Mouse (Mus musculus): ENCODE data around the gene Lrrc49. TPM values are rescaled to one million over a fixed set of nuclear protein-coding genes. Genes with fewer than 3 reads are reported as not detected.

Lrrc49 gene
- total RNA-seq (2021) = 1 to 10 TPM; 4.1 to 4.3 TPM

DNA sequence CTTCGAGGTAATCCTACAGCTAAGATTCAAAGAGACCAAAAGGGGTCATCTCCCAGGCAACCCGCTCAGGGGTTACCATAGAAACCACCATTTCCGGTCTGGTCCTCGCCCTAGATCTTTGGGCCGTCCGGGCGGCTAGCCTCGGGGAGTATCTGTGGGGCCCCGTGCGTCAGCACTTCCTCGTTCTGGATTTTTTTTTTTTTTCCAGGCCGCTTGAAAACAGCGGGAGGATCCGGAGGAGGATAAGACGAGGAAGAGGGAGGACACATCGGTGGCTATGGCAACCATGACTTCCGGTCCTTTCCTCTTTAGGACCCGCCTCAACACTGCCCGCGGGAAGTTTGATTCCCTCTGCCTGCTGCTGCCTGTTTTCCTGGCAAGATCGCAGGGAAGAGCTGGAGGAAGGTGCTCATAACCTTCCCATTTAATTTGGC lies at the start of gene Lrrc49:
TSS of gene Lrrc49 (minus strand) at position 268 of the 434 bp plus-strand sequence.
- intact Hi-C loops (cut with DNase I) = loop anchor here (5.0 kb wide), 1 partner anchor 441 kb away; no protein-coding TSS in a partner anchor
- peak; percentile 83 for DNase-seq (ENCODE audit: low spot score)

DNA sequence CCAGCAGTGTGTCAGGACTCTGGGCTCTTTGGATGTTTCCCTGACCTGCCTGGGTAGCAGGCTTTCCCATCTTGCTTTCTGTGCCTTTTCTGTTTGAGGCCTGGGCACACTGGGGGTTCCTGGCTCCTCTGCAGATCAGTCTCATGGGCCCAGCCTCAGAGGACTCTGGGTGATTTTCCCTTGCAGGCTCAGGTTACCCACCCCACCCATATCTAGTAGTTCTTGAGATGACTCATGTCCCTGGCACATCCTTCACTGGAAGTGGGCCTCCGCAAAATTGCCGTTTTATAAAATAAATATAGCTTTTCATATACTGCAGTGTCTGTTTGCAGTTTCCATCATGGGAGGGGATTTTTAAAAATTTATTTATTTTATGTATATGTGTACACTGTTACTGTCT lies 46.4 kb upstream of the Lrrc49 start:
- intact Hi-C loops (cut with DNase I) = no loop called here
- no peak for DNase-seq (ENCODE audit: low spot score)

DNA sequence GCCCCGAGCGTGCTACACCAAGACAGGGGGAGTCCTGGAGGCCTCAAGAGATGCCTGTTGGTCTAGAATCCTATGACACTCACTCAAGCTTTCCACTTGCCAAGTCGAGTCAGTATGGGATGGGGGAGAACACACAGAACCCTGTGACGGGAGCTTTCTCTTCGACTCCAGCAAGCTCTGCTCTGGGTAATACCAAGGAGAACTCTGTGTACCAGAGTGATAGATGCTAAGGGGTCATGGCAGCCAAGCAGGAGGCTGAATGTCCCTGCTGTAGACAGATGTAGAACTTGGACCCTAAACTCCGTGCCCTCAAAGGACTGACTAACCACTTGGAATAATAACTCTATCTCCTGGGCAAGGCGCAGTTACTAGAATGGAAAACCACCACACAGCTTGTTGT lies 37.0 kb upstream of the Lrrc49 start:
- intact Hi-C loops (cut with DNase I) = no loop called here
- no peak for DNase-seq (ENCODE audit: low spot score)

DNA sequence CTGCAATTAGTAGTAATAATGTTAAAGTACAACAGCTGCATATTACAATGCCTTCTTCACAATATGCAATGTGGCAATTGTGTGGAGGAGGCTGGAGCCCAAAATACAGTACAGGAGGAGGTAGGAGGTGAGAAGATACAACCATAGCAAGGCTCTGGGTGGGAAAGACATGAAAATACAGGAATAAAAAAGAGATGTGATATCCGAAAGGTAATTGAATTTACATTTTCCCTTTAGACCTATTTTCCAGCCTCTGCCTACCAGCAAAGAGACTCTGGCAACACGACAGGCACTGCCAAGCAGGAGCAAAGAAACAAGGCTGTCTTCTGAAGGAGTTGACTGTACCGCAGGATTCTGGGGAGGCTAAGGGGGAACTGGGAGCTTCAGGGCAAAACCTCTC lies 31.7 kb upstream of the Lrrc49 start:
- DNase-seq (ENCODE audit: low spot score) = no peak
- intact Hi-C loops (cut with DNase I) = loop anchor here (5.0 kb wide), 1 partner anchor 138 kb away; no protein-coding TSS in a partner anchor

DNA sequence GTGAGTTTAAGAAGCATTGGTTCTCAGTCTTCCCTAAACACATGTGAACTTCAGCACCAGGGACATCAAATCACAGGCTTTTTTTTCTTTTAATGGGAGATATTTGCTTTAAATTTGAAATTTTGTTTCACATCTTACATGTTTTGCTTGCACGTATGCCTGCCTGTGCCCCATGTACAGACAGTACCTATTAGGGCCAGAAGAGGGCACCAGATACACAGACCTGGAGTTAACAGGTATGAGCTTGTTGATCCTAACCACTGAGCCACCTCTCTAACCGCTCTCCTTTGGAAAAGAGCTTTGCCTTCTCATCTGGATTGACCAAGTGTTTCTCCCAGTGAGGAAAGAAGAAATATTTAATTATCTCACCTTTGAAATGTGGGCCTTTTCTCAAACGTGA lies 30.3 kb upstream of the Lrrc49 start:
- intact Hi-C loops (cut with DNase I) = loop anchor here (1.0 to 5.0 kb wide), 2 partner anchors 26 to 139 kb away; no protein-coding TSS in a partner anchor
- no peak for DNase-seq (ENCODE audit: low spot score)

DNA sequence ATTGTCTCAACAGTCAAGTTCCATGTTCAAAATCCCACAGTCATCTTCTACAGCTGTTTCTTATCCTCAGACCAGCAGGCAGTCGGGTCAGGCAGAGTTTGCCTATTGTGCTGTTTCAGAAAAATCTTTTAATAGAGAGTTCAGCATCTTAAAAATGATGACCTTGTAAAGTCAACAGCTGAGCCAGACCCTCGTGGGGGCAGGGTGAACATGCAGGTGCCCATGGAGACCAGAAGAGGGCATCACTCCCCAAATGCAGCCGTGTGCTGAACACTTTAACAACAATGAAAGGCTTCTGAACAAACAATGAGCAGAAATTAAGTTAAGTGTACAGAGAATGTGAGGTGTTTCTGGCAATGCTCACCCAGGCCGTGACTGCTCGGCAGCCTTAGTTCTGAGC lies 27.9 kb upstream of the Lrrc49 start:
- DNase-seq (ENCODE audit: low spot score) = no peak
- intact Hi-C loops (cut with DNase I) = loop anchor here (5.0 kb wide), 1 partner anchor 141 kb away; no protein-coding TSS in a partner anchor

DNA sequence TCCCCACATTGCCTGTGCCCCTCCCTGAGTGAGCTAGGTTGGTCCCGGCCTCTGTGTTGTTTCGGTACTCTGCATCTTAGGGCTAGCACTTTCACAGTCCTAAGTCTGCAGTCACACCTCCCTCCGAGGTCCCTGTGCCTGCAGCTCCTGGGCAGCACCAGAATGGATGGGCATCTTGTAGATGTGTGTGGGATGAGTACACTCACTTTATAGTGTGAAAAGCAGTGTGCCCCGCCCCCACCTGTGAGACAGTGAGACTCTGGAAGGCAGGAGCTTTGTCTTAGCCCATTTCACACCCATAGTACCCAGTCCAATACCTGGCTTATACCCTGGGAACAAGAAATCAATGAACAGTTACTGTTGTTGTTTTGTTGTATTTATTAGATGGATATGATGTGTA lies 27.3 kb upstream of the Lrrc49 start:
- no peak for DNase-seq (ENCODE audit: low spot score)
- intact Hi-C loops (cut with DNase I) = loop anchor here (5.0 kb wide), 1 partner anchor 142 kb away; no protein-coding TSS in a partner anchor

DNA sequence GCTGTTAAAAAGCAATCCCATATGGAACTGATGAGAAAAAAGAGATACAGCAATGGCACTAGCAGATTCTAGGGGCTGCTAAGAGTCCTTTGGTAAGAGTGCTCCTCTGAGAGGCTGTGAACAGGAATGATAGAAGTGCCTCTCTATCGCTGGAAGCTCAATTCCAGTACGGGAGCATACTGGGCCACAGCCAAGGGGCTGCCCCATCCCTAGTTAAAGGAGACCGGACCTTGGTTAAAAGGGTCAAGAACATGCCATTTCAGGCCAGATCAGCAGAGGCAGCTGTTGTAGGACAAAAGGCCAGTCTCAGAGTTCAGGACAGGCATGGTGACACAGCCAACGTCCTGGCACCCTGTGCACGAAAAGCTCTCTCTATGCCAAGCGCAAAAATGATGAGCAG lies 26.2 kb upstream of the Lrrc49 start:
- intact Hi-C loops (cut with DNase I) = no loop called here
- no peak for DNase-seq (ENCODE audit: low spot score)

DNA sequence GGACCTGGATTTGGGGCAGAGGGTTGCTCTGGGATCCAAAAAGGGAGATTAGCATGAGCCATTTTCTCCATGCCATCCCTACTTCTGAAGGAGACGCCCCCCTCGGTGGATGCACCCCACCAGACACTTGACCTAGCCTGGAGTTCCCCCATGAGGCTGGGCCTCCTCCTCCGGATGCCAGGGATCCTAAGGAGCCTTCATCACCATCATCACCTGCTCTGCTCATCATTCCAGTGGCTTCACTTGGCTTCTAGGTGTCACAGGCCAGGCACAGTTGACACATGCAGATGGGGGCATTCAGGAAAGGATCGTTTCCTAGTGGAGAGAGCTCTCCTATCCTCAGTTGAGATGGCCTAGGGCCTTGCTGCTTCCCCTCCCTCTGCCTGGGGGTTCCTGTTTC lies 25.7 kb upstream of the Lrrc49 start:
- DNase-seq (ENCODE audit: low spot score) = no peak
- intact Hi-C loops (cut with DNase I) = no loop called here

DNA sequence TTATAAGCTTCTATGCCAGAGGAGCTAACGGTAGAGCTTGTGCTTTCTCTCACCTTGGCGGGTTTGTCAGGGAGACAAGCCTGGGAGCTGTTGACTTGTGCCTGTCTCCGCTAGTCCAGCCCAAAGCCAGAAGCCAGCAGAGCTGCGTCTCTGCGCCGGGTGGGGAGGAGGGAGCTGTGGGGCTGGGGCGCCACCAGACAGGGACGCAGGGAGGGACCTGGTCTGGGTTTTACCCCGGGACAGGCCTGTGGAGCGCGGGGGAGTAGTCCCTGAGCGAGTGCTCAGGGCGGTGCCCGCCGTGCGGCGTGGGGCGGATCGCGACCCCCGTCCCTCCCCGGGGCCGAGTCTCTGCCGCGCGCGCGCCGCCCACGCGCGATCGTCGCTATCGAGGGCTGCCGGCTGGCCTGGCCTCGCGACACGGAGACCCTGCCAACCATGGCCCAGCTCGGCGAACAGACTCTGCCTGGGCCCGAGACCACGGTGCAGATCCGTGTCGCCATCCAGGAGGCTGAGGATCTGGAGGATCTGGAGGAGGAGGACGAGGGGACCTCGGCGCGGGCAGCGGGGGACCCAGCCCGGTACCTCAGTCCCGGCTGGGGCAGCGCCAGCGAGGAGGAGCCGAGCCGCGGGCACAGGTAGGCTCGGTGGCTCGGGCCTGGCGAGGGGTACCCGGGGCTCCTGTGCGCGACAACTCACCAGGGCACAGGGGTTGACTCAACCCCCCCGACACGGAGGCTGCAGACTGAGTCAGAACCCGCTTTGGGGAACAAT lies 25.0 kb upstream of the Lrrc49 start, which contains the start of gene Larp6:
TSS of gene Larp6 (plus strand) at position 219 of the 771 bp plus-strand sequence.
- intact Hi-C loops (cut with DNase I) = no loop called here
- DNase-seq (ENCODE audit: low spot score) = peak; percentile 43

DNA sequence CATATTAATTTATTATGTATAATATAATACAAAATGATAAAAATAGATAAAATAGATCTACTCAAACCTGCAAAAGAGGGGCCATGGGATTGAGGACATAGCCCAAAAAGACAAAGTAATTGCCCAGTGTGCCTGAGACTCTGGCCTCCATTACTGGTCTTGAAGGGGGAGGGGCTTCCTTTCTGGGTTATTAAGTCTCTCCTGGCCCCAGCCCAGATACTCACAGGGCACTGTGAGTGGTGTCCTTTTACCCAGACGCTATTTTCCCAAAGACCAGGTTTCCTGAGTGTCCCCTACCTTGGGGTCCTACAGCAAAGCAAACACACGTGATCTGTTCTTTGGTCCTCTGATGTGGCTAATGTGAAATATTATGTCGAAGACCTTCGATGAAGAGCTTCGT lies 24.1 kb upstream of the Lrrc49 start:
- intact Hi-C loops (cut with DNase I) = no loop called here
- no peak for DNase-seq (ENCODE audit: low spot score)

DNA sequence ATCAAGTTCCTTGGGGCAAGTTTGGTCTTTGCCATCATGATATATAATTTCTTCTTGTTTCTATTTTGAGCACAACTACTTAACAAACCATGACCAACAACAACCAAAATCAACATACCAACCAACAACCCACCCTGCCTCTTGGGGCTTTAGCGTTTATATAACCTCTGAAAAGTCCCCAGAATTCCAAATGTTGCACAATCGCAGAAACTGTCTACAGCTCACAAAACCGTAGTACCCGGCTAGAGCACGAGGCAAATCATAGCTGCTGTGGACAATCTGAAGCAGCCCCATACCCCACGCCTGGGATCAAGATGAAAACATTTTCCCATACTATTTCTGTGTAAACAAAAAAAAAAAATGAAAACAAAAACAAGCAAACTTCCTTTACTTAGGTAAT lies 21.8 kb upstream of the Lrrc49 start:
- intact Hi-C loops (cut with DNase I) = no loop called here
- no peak for DNase-seq (ENCODE audit: low spot score)

DNA sequence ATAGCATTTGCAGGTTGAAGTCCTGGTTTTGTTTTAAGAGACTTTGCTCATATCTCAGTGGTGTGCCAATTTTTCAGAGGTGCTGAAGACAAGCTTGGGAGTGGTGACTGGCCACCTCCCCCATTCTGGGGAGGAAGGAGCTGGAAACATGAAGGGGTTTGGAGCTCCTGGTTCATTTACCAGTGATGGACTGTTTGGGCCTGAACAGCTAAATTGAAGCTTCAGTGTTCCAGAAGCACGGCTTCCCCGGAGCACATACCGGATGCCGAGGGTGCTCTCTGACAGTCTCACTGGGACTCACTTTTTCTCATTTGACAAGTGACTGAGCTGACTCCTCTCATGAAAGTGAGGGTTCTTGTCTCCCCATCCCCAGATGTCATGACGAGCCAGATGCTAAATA lies 20.6 kb upstream of the Lrrc49 start:
- intact Hi-C loops (cut with DNase I) = no loop called here
- DNase-seq (ENCODE audit: low spot score) = no peak

DNA sequence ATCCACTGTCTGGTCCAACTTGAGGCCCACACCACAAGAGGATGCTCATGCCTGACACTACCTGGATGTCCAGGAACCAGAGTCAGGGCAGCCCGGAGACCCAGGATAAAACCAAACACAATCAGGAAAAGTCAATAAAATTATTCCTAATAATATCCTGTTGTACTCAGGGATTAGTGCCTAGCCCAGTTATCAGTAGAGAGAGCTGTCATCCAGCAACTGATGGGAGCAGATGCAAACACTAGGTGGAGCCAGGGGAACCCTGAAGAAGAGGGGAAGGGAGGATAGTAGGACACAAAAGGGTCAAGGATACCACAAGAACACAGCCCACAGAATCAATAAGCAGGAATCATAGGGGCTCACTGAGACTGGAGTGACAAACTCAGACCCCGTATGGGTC lies 19.6 kb upstream of the Lrrc49 start:
- no peak for DNase-seq (ENCODE audit: low spot score)
- intact Hi-C loops (cut with DNase I) = no loop called here

DNA sequence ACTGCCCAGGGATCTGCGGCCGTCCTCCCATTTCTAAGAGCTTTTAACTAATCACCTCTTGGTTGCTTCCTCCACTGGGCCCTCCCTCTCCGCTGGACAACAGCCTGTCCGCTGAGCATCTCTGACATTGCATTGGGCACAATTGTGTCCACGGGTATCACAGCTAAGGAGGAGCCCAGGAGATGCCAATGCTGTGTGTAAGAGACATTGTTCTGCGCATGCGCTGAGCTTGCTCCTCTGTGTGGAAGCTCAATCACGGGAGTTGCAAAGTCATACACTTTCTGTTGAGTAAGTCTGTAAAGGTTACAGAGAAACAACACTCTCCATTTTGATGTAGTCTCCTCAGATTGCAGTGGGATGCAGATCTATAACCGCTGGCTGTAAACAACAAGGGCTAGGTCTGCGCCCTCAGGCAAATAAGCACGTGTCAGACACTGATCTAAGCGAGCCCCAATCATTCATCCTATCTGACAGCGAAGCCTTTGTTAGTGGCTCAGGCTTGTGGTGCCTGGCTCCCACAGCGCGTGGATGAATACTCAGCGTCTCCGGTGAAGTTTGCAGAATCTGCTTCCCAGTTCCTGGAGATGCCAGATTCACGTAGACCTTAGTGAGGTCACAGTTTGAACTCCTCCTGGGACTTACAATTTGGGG lies 11.7 kb upstream of the Lrrc49 start:
- intact Hi-C loops (cut with DNase I) = no loop called here
- no peak for DNase-seq (ENCODE audit: low spot score)

DNA sequence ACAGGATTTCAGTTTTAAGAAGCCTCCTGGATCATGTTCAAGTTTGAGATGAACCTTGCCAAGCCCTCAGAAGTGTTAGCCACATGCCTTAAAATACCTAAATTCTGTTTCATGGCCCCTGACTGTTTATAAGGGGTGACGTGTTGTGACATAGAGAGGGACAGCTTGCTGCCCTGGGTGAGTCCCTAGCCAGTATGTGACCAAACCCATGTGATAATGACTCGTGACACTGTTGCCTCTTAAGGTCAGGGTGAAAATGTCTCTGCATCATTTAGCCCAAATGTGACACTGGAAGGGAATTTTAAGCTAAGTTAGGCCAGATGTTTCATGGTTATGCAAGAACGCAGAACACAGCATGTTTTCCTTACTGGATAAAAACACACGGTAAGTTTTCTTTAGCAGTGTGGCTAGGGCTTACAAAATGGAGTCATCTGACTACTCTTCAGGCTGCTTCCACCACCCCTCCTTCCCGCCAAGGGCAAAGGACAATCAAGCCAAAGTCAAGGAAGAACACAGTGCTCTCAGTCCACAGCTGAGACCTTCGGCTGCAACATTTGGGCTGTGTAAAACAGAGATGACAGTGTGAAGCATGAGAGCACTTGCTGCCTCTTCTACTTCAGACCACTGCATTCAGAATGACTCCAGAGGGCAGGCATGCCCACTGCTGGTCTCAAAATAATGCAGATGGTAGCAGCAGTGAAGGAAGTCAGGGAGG lies 8.5 kb upstream of the Lrrc49 start:
- no peak for DNase-seq (ENCODE audit: low spot score)
- intact Hi-C loops (cut with DNase I) = no loop called here

DNA sequence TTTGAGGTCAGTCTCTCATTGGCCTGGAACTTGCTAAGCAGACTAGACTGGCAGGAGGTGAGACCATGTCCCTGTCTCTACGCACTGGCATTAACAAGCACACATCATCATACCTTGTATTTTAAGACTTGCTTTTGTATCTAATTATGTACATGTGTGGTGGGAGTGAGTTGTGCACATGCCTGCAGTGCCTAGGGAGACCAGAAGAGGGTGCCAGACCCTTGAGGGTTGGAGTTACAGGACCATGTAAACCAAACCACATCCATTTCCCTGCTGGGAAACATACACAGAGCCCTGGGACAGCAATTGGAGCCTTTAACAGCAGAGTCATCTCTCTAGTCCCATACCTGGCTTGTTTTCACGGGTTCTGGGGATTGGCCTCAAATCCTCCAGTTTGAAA lies 6.0 kb upstream of the Lrrc49 start:
- intact Hi-C loops (cut with DNase I) = no loop called here
- DNase-seq (ENCODE audit: low spot score) = no peak

DNA sequence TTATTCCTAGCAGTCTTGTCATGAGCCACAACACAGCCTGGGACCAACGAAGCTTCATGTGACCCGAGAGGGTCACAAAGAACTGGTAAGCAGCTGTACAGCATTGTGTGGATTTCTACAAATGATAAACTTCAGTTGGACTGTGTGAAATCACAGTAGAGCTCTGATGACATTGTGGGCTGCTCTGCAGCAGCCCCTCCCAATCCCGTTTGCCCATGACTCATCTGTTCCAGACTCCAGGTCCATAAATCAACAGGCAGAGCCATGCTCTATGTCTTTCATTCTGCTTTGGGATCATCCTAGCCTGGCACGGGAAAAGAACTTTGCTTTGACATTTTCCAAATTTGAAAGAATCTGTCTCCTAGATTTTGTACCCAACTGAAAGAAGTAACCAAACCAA lies 4.7 kb upstream of the Lrrc49 start:
- no peak for DNase-seq (ENCODE audit: low spot score)
- intact Hi-C loops (cut with DNase I) = no loop called here

DNA sequence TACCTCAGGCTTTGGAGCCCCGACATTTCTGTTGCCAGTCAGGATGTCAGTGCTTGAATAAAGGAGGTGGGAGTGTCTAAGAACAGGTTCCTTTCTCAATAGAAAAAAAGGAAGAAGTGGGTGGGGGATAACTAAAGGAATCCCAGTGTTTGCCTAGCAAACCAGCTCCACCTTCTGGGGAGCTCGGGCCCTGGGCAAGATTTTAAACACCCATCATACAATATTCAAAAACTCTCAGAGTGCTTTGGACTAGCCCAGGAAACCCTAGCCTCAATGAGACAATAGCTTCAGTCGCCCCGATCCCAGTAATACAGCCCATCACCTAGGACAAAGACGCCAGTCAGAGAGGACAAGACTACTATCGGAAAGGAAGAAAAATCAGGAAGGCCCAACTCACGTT lies 543 bp downstream of the Lrrc49 start:
- intact Hi-C loops (cut with DNase I) = loop anchor here (5.0 kb wide), 1 partner anchor 440 kb away; no protein-coding TSS in a partner anchor

DNA sequence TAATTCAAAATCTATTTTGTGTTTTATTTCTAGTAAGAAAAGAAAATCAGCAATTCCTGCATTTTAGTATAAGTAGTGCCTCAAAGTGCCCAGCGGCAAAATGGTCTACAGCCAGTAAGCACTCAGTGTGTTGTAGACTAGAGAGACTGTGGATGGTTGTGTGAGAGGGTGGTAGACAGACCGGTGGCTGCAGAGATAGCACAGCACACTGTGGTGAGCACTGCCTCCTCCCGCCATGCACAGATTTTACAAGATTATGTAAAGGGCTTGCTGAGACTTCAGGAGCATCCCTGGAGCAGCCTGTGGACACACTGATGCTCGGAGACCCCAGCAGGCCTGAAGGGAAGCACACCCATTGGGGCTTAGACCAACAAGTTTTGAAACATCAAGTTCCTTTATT lies 5.2 kb downstream of the Lrrc49 start:
- DNase-seq (ENCODE audit: low spot score) = no peak
- intact Hi-C loops (cut with DNase I) = no loop called here

More for the DNA sequence above, 543 bp downstream of the Lrrc49 start:
- no peak for DNase-seq (ENCODE audit: low spot score)

DNA sequence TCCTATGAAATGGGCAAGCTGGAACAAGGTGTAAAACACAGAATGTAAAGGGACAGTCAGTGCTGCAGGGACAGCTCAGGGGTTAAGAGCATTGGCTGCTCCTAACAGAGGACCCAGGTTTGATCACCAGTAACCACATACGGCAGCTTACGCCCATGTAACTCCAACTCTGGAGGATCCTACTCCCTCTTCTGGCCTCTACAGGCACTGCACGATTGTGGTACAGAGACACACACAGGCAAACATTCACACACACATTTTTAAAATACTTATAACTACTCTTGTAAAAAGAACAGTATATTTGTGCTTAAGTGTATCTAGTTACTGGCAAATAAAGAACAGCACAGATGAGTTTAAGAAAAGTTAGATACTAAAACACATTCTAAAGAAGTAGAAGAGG lies 7.0 kb downstream of the Lrrc49 start:
- intact Hi-C loops (cut with DNase I) = no loop called here

More for the DNA sequence above, 7.0 kb downstream of the Lrrc49 start:
- no peak for DNase-seq (ENCODE audit: low spot score)
